Mouse (Mus musculus) CH12.LX (cell line): ENCODE measurements around the gene Nutm1.

Experiments used
- CTCF ChIP-seq, 2 experiments: IDR thresholded peaks in 1 of 2; conservative IDR thresholded peaks in 1 of 2; 2 replicates each; pipeline ENCODE4 v1.5.1; 2011 to 2012; ENCODE audit warnings: low read depth in 2 of 2, low read length in 2 of 2, improper control_type of control experiment in 1 of 2, inconsistent platforms in 1 of 2, mild to moderate bottlenecking in 1 of 2, moderate library complexity in 1 of 2
- EP300 ChIP-seq: IDR thresholded peaks from 2 replicates; pipeline ENCODE4 v1.6.1; 2011; ENCODE audit warnings: low read length, improper control_type of control experiment
- GABPA ChIP-seq: IDR thresholded peaks from 2 replicates; pipeline ENCODE4 v1.6.1; 2012; ENCODE audit warnings: low read depth, low read length, improper control_type of control experiment, inconsistent platforms; ENCODE audit not compliant: insufficient replicate concordance
- MAFK ChIP-seq: IDR thresholded peaks from 2 replicates; pipeline ENCODE4 v1.6.1; 2011; ENCODE audit warnings: low read length, improper control_type of control experiment; ENCODE audit not compliant: insufficient replicate concordance
- MAX ChIP-seq: IDR thresholded peaks from 2 replicates; pipeline ENCODE4 v1.6.1; 2011; ENCODE audit warnings: low read length, improper control_type of control experiment
- MAZ ChIP-seq: IDR thresholded peaks from 2 replicates; pipeline ENCODE4 v1.6.1; 2012; ENCODE audit warnings: low read depth, mild to moderate bottlenecking, inconsistent platforms, low read length, improper control_type of control experiment, moderate library complexity
- POLR2A ChIP-seq: IDR thresholded peaks from 2 replicates; pipeline ENCODE4 v1.6.1; 2011; ENCODE audit warnings: low read depth, mild to moderate bottlenecking, improper control_type of control experiment, low read length
- POLR2AphosphoS2 ChIP-seq: IDR thresholded peaks from 2 replicates; pipeline ENCODE4 v1.6.1; 2011; ENCODE audit warnings: low read depth, low read length, improper control_type of control experiment
- RCOR1 ChIP-seq: conservative IDR thresholded peaks from 2 replicates; pipeline ENCODE4 v1.6.1; 2012; ENCODE audit warnings: low read depth, mild to moderate bottlenecking, inconsistent platforms, low read length, improper control_type of control experiment
- TBP ChIP-seq: conservative IDR thresholded peaks from 2 replicates; pipeline ENCODE4 v1.6.1; 2011; ENCODE audit warnings: low read depth, low read length, improper control_type of control experiment
- TCF12 ChIP-seq: IDR thresholded peaks from 2 replicates; pipeline ENCODE4 v1.6.1; 2014; ENCODE audit warnings: low read depth, mild to moderate bottlenecking, inconsistent platforms, low read length, improper control_type of control experiment
- USF1 ChIP-seq: IDR thresholded peaks from 2 replicates; pipeline ENCODE4 v1.6.1; 2014; ENCODE audit warnings: low read depth, mild to moderate bottlenecking, inconsistent platforms, low read length, improper control_type of control experiment
- USF2 ChIP-seq: conservative IDR thresholded peaks from 2 replicates; pipeline ENCODE4 v1.6.1; 2011; ENCODE audit warnings: low read depth, low read length, improper control_type of control experiment

DNA sequence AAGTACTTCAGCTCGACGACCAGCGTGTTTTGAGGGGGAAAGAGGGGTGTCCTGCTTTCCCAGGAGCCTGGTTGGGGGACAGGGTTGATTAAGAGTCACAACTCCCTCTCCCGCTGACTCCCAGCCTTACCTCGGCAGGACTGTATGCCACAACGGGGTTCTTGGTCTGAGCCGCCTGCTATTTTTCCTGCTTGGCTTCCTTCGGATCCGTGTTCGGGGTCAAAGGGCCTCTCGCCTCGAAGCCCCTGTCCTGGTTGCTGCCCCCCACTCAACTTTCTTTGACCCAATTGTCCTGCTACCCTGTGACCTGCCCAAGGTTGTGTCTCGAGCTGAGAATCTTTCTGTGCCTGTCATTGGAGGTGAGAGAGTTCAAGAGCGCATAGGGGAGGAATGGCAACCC lies 17.3 kb downstream of the Nutm1 start:
- TF ChIP-seq TBP (no peak), POLR2A (no peak), MAZ (no peak), CTCF (conservative IDR thresholded peaks at IDR 0.05 in 1 of 2, IDR thresholded peaks at IDR 0.05 in 1 of 2; ENCODE audit: low read depth in 2 of 2, low read length in 2 of 2) (no peak), GABPA (no peak), POLR2AphosphoS2 (no peak), USF2 (no peak), USF1 (no peak), MAX (no peak), EP300 (no peak), RCOR1 (no peak), TCF12 (no peak), MAFK (no peak)
